Mouse (Mus musculus) brain, embryonic 14.5 days (tissue): ENCODE data around the gene Il20rb.

ENCODE experiments used
- CTCF ChIP-seq: fragments of 200-500 bp; IDR thresholded peaks from 2 replicates; pipeline ENCODE4 v1.5.1; 2012; ENCODE audit warnings: inconsistent platforms, mild to moderate bottlenecking, moderate library complexity, borderline replicate concordance; ENCODE audit not compliant: insufficient read depth, insufficient read length; ENCODE audit errors: extremely low read depth
- POLR2A ChIP-seq: fragments of 200-500 bp; IDR thresholded peaks from 2 replicates; pipeline ENCODE4 v1.6.1; 2012; ENCODE audit warnings: mild to moderate bottlenecking, inconsistent platforms, borderline replicate concordance; ENCODE audit not compliant: poor library complexity, insufficient read depth, insufficient read length, severe bottlenecking; ENCODE audit errors: extremely low read depth

DNA sequence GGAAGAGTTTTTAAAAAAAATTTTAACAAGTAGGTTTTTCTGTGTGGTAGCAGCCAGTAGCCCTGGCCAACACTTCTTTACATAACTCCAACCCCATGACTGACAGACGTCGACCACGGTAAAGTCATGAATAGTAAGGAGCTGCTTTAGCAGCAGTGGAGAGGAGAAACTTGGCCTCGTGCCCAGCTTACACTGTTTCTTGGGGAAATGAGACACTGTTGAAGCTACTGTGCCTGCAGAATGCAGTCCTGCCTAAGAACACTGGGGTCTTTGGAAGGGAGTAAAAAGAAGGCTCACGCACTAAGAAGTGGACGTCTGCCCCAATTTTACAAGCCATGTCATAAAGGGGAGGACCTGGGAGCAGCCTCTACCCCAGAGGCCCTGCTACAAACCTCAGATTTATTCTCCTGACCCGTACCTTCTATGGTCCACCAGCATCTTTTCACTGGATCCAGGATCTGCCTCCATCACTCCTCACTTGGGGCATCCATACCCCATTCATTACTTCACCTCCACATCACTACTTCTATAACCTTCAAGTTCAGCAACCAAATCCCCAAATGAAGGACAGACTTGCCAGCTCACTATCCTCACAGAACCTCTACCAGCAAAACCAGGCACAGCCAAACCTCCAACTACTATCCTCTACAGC, 71.1 kb downstream of the Il20rb start:
- TF ChIP-seq CTCF = no peak
- TF ChIP-seq POLR2A = no peak
